Mouse (Mus musculus): Measurements from ENCODE around the gene Bicdl1.

GRCm38 (mm10) chr5:115722188-115722959 lies 9.0 kb downstream of the Bicdl1 start:
- TF ChIP-seq CTCF (conservative IDR thresholded peaks at IDR 0.05; ENCODE audit: insufficient read depth, insufficient read length, low read depth, low read length) (no peak), POLR2A (IDR thresholded peaks at IDR 0.05; ENCODE audit: low read depth, low read length) (no peak)

All from kidney, adult 2 months (tissue).